Mouse (Mus musculus) forebrain, embryonic 11.5 days (tissue): Measurements from ENCODE around the gene Mn1. TPM values are rescaled to one million over a fixed set of nuclear protein-coding genes. Genes with fewer than 3 reads are reported as not detected.
A peak's percentile ranks its signal among the peaks of the same experiment; 100 is the strongest.

Source experiments
- ATAC-seq: fragments of 200-750 bp; cut with Nextera tagmentation; replicated peaks from 2 replicates; pipeline ENCODE4 v1.8.0; 2017; ENCODE audit warnings: moderate TSS enrichment; ENCODE audit not compliant: low FRiP score
- DNase-seq: peaks from one replicate; pipeline ENCODE4 v3.0.0-alpha.2; 2017; ENCODE audit warnings: low spot score
- H3K27ac ChIP-seq: fragments of 300-500 bp; sonication (generic); 2 replicates; pipeline ENCODE4 v1.5.1; 2014; ENCODE audit warnings: low read depth, low read length
- H3K27me3 ChIP-seq: fragments of 300-500 bp; sonication (generic); 2 replicates; pipeline ENCODE4 v1.6.1; 2014; ENCODE audit warnings: mild to moderate bottlenecking, low read length, mixed read lengths; ENCODE audit not compliant: control insufficient read depth, insufficient read depth
- H3K36me3 ChIP-seq: fragments of 300-500 bp; sonication (generic); 2 replicates; pipeline ENCODE4 v1.6.1; 2014; ENCODE audit warnings: mild to moderate bottlenecking, low read length, moderate library complexity, mixed read lengths; ENCODE audit not compliant: control insufficient read depth, insufficient read depth
- H3K4me1 ChIP-seq: fragments of 300-500 bp; sonication (generic); replicated peaks from 2 replicates; pipeline ENCODE4 v1.6.1; 2014; ENCODE audit warnings: low read length, mixed read lengths; ENCODE audit not compliant: control insufficient read depth, insufficient read depth
- H3K4me2 ChIP-seq: fragments of 300-500 bp; sonication (generic); 2 replicates; pipeline ENCODE4 v1.6.1; 2014; ENCODE audit warnings: low read depth, mild to moderate bottlenecking, low read length, moderate library complexity, mixed read lengths; ENCODE audit not compliant: severe bottlenecking
- H3K4me3 ChIP-seq: fragments of 300-500 bp; sonication (generic); 2 replicates; pipeline ENCODE4 v1.5.1; 2014; ENCODE audit warnings: low read depth, low read length
- H3K9ac ChIP-seq: fragments of 300-500 bp; sonication (generic); 2 replicates; pipeline ENCODE4 v1.6.1; 2014; ENCODE audit warnings: low read length
- H3K9me3 ChIP-seq: fragments of 300-500 bp; sonication (generic); 2 replicates; pipeline ENCODE4 v1.6.1; 2016; ENCODE audit warnings: low read length, mixed read lengths; ENCODE audit not compliant: control insufficient read depth
- WGBS: fragments of 180-500 bp; shearing (Covaris S2); extraction: QIAGEN DNeasy Blood & Tissue Kit; methylation state at CpG from one replicate; pipeline ENCODE4 v1.1.7; 2014; 5-methylcytosine and 5-hydroxymethylcytosine counted together
- polyA plus RNA-seq: library from polyadenylated mRNA; unstranded; fragments of >200 nt; fragmentation: Nextera tagmentation; extraction: Ambion mirVana; gene quantifications from 2 replicates; pipeline ENCODE4 v1.2.1, GENCODE M21; 2014

Mn1 gene
- polyA plus RNA-seq, 1 experiment from 2014 or later, result 51.9 TPM

DNA sequence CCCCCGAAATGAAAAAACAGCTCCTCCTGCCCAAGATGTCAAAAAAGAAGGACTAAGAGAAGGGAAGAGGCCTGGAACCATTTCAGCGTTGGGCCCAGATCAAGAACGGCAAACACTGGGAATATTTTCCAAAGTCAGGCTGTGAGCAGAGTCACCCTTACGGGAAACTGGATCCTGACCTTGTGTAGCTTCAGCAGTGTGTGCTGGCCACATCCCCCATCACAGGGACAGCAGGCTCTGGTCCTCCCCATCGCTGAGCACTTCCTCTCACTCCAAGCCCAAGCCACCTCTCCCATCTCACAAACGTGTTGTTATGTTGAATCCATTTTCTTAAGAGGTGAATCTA is 14.5 kb upstream of the Mn1 start:
- Histone ChIP-seq H3K9ac (no peak overlapping the region), H3K4me3 (no peak overlapping the region), H3K4me2 (no peak overlapping the region), H3K27ac (no peak overlapping the region), H3K9me3 (no peaks in the 10 kb centered on the region), H3K4me1 (no peaks in the 10 kb centered on the region; the same call in 1 of the 2 replicates), H3K27me3 (no peaks in the 10 kb centered on the region), H3K36me3 (no peaks in the 10 kb centered on the region)
- ATAC-seq (no peak), DNase-seq (no peak)
- 94% methylated on average over 6 of the region's 6 CpGs for WGBS

GRCm38 (mm10) chr5:111404721-111405120 is 12.4 kb upstream of the Mn1 start:
- Histone ChIP-seq H3K4me1 (peaks cover 6% of the 10 kb centered on the region), H3K9me3 (no peaks in the 10 kb centered on the region), H3K36me3 (no peaks in the 10 kb centered on the region), H3K4me2 (no peak overlapping the region), H3K27me3 (no peaks in the 10 kb centered on the region), H3K27ac (no peak overlapping the region), H3K4me3 (no peak overlapping the region), H3K9ac (no peak overlapping the region)
- WGBS, result 86% methylated on average over 6 of the region's 6 CpGs
- ATAC-seq (no peak), DNase-seq (no peak)

GRCm38 (mm10) chr5:111408470-111409105 is 8.6 kb upstream of the Mn1 start:
- ATAC-seq (no peak), DNase-seq (no peak)
- no peaks in the 10 kb centered on the region; the same call in 1 of the 2 replicates for H3K27me3 ChIP-seq
- no peaks in the 10 kb centered on the region for H3K9me3 ChIP-seq
- no peak overlapping the region for H3K27ac ChIP-seq
- 27% methylated on average over 14 of the region's 14 CpGs for WGBS
- no peak overlapping the region for H3K4me2 ChIP-seq
- no peak overlapping the region for H3K4me3 ChIP-seq
- peaks cover 6% of the 10 kb centered on the region for H3K4me1 ChIP-seq
- no peaks in the 10 kb centered on the region for H3K36me3 ChIP-seq
- 0 out of 2 replicates have a peak overlapping the region, but pooled peaks have one; percentile 20 for H3K9ac ChIP-seq

GRCm38 (mm10) chr5:111409412-111410044 is 7.6 kb upstream of the Mn1 start:
- ATAC-seq, result no peak
- no peaks in the 10 kb centered on the region for H3K9me3 ChIP-seq
- H3K27me3 ChIP-seq, result no peaks in the 10 kb centered on the region; the same call in 1 of the 2 replicates
- WGBS, result 71% methylated on average over 1 of the region's 1 CpGs
- no peak overlapping the region for H3K4me3 ChIP-seq
- H3K36me3 ChIP-seq, result no peaks in the 10 kb centered on the region
- H3K4me1 ChIP-seq, result peaks cover 6% of the 10 kb centered on the region
- no peak for DNase-seq
- no peak overlapping the region for H3K9ac ChIP-seq
- H3K27ac ChIP-seq, result no peak overlapping the region
- H3K4me2 ChIP-seq, result no peak overlapping the region

DNA sequence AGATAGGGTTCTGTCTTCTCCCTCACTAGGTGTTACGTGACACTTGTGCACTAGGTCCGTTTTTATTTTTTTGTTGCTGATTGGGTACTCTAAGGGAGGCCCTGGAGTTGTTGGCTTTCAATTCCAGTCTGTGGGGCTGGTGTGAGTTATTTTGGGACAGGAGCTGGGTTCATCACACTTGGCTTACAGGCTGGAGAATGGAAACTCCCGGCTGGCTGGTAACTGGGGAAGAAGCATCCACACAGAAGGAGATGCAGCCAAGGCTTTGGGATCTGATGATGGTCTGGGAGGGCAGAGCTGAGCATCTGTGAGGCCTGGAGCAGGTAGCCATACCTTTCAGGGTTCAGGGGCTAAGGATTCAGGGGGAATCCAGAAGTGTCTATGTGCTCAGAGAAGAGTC is 6.5 kb upstream of the Mn1 start:
- H3K4me3 ChIP-seq, result no peak overlapping the region
- H3K4me2 ChIP-seq, result no peak overlapping the region
- H3K27me3 ChIP-seq, result no peaks in the 10 kb centered on the region; the same call in 1 of the 2 replicates
- 80% methylated on average over 3 of the region's 3 CpGs for WGBS
- H3K36me3 ChIP-seq, result no peaks in the 10 kb centered on the region
- no peak for DNase-seq
- H3K9me3 ChIP-seq, result no peaks in the 10 kb centered on the region
- ATAC-seq, result no peak
- no peak overlapping the region for H3K9ac ChIP-seq
- no peak overlapping the region for H3K27ac ChIP-seq
- H3K4me1 ChIP-seq, result peaks cover 10% of the 10 kb centered on the region

- H3K4me2 ChIP-seq, result peak overlapping the region; percentile 98; the same call in 1 of the 2 replicates
- peaks cover 5% of the 10 kb centered on the region; the same call in 1 of the 2 replicates for H3K4me1 ChIP-seq
- no peaks in the 10 kb centered on the region for H3K9me3 ChIP-seq
- H3K27ac ChIP-seq, result no peak overlapping the region
- ATAC-seq, result peak; percentile 40
- no peak overlapping the region; the same call in 1 of the 2 replicates for H3K4me3 ChIP-seq
- DNase-seq, result peak; percentile 87
- no peaks in the 10 kb centered on the region; the same call in 1 of the 2 replicates for H3K27me3 ChIP-seq
- H3K36me3 ChIP-seq, result peaks cover 2% of the 10 kb centered on the region; the same call in 1 of the 2 replicates
- 2% methylated on average over 5 of the region's 5 CpGs for WGBS
- no peak overlapping the region for H3K9ac ChIP-seq
Measured at GRCm38 (mm10) chr5:111414192-111414591, 3.0 kb upstream of the Mn1 start.

GRCm38 (mm10) chr5:111414770-111415249 is 2.4 kb upstream of the Mn1 start:
- DNase-seq, result no peak
- Histone ChIP-seq H3K9me3 (no peaks in the 10 kb centered on the region), H3K27me3 (no peaks in the 10 kb centered on the region; the same call in 1 of the 2 replicates), H3K4me2 (peak overlapping the region; percentile 98), H3K4me3 (peak overlapping the region; percentile 97), H3K36me3 (peaks cover 2% of the 10 kb centered on the region; the same call in 1 of the 2 replicates), H3K27ac (peak overlapping the region; percentile 54), H3K9ac (peak overlapping the region; percentile 99), H3K4me1 (peaks cover 10% of the 10 kb centered on the region)
- 24% methylated on average over 4 of the region's 4 CpGs for WGBS
- ATAC-seq, result no peak

DNA sequence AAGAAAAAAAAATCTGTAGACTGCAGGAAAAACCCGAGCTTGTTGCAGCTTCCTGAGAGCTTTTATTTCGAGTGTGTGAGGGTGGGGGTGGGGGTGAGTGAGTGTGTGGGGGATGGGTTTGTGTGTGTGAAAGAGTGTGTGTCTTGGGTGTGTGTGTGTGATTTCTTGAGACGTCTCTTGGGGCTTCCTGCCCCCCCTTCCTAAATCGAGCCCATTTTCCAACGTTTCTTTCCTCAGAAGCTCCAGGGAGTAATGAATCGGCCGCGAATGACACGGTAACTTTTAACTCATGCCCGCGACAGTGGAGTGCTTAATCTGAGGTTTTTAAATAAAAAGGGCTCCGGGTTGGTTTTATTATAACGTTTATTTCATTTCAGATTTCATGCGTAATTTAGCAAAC is 1.6 kb upstream of the Mn1 start:
- Histone ChIP-seq H3K27ac (peak overlapping the region; percentile 54; the same call in 1 of the 2 replicates), H3K9ac (peak overlapping the region; percentile 99), H3K36me3 (peaks cover 2% of the 10 kb centered on the region; the same call in 1 of the 2 replicates), H3K4me3 (peak overlapping the region; percentile 97), H3K27me3 (no peaks in the 10 kb centered on the region; the same call in 1 of the 2 replicates), H3K4me2 (peak overlapping the region; percentile 98), H3K9me3 (no peaks in the 10 kb centered on the region), H3K4me1 (peaks cover 12% of the 10 kb centered on the region)
- WGBS, result 1% methylated on average over 14 of the region's 14 CpGs
- DNase-seq (no peak), ATAC-seq (no peak)
